Mouse (Mus musculus) liver, embryonic 14.5 days (tissue): ENCODE data around the gene Sipa1l3.

Experiments
- CTCF ChIP-seq: IDR thresholded peaks from 2 replicates; pipeline ENCODE4 v1.5.1; 2016; ENCODE audit warnings: antibody characterized with exemption, low read depth, control low read depth
- EP300 ChIP-seq: IDR thresholded peaks from 2 replicates; pipeline ENCODE4 v1.6.1; 2016; ENCODE audit warnings: antibody characterized with exemption, low read depth

DNA sequence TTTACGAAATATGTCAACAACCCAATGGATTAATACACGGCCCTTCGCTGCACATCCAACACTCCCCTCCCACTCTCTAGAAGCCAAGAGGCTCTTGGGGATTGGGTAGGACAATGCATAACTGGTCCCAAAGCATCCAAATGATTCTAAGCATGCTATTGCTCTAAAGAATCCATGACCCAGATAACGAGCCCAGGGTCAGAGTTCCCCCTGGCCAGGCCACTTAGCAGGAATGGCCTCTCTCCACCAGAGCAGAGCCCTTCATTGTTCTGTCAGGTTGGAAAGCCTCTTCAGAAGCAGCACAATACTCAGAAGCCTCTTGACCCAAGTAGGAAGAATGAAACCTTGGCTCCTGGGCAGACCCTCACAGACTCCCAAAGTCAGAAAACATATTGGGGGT, 22.1 kb downstream of the Sipa1l3 start:
- TF ChIP-seq CTCF: no peak
- TF ChIP-seq EP300: no peak
